Mouse (Mus musculus): ENCODE measurements at regions not wholly inside any gene's neighbourhood (a gene's known extent, or its start where the extent isn't known, plus 50 kb on each side); places are given as distances from the start of the nearest gene placed in this dataset.

DNA sequence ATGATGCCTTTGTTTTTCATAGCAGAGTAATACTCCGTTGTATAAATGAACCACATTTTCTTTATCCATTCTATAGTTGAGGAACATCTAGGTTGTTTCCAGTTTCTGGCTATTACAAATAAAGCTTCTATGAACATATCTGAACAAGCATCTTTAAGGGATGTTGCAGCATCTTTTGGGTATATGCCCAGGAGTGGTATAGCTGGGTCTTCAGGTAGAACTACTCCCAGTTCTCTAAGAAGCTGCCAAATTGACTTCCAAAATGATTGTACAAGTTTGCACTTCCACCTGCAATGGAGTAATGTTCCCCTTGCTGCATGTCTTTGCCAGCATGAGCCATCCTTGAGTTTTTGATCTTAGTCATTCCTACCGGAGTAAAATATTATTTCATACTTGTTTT, 80.5 kb upstream of the Arhgap28 start:
- no peaks in the 10 kb centered on the region for H3K36me3 ChIP-seq (ENCODE audit: control insufficient read depth, insufficient read depth, low read length)
- H3K4me2 ChIP-seq (ENCODE audit: low read depth, low read length), result no peak overlapping the region
- H3K4me1 ChIP-seq (ENCODE audit: control insufficient read depth, insufficient read depth, low read length), result no peaks in the 10 kb centered on the region; the same call in 1 of the 2 replicates
- 91% methylated on average over 2 of the region's 2 CpGs for whole genome bisulfite sequencing
- no peaks in the 10 kb centered on the region for H3K9me3 ChIP-seq (replicated peaks; ENCODE audit: control insufficient read depth, low read length)
- no peak overlapping the region for H3K9ac ChIP-seq (ENCODE audit: low read length)
- no peak overlapping the region for H3K4me3 ChIP-seq (replicated peaks; ENCODE audit: low read length)
- ATAC-seq (ENCODE audit: insufficient read depth, low FRiP score), result no peak
- no peak overlapping the region for H3K27ac ChIP-seq (ENCODE audit: low read length)
- H3K27me3 ChIP-seq (ENCODE audit: control insufficient read depth, insufficient read depth, low read length), result no peaks in the 10 kb centered on the region

DNA sequence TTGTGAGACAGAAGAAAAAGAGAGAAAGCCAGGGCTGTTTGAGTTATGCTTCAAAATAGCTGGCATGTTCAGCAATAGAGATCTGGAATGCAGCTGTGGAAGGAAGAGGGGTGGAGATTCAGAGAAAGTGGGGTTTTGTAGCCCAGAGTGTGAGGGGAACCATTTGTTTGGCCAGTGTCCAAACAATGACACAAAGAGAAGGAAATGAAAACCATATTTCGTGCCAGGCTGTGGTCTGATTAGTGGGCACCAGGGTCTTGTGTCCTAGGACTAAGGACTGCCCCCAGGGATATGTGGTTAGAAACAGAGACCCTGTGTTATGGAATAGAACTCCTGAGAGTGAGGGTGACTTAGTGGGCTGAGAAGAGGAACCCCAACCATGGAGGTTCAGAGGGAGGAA, 83.2 kb upstream of the Arhgap28 start:
- Histone ChIP-seq H3K4me1 (ENCODE audit: control insufficient read depth, insufficient read depth, low read length) (no peaks in the 10 kb centered on the region; the same call in 1 of the 2 replicates), H3K4me2 (ENCODE audit: low read depth, low read length) (no peak overlapping the region), H3K27ac (ENCODE audit: low read length) (no peak overlapping the region; the same call in 1 of the 2 replicates), H3K4me3 (replicated peaks; ENCODE audit: low read length) (no peak overlapping the region), H3K36me3 (ENCODE audit: control insufficient read depth, insufficient read depth, low read length) (no peaks in the 10 kb centered on the region), H3K9ac (ENCODE audit: low read length) (no peak overlapping the region), H3K27me3 (ENCODE audit: control insufficient read depth, insufficient read depth, low read length) (no peaks in the 10 kb centered on the region), H3K9me3 (replicated peaks; ENCODE audit: control insufficient read depth, low read length) (no peaks in the 10 kb centered on the region)
- WGBS, result 41% methylated on average over 1 of the region's 1 CpGs
- no peak for ATAC-seq (ENCODE audit: insufficient read depth, low FRiP score)

DNA sequence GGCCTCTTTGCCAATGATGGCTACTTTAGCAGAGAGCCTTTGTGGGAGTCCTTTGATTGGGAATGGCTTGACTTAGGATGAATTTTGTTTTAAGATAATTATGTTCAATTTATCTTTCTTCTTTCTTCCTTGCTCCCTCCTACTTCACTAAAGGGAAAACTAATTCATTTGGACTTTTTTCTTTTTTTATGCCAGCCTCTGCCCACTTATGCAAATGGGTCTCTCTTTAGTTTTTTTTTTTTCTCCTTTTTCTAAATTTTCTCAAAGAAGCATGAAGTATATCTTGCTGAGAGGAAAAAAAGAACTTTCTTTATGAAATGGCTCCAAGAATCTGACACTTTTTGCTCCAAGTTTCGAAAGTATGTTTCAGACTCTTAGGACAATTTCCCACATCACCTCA, 85.3 kb upstream of the Arhgap28 start:
- Histone ChIP-seq H3K36me3 (ENCODE audit: control insufficient read depth, insufficient read depth, low read length) (no peaks in the 10 kb centered on the region), H3K9me3 (replicated peaks; ENCODE audit: control insufficient read depth, low read length) (no peaks in the 10 kb centered on the region), H3K4me2 (ENCODE audit: low read depth, low read length) (no peak overlapping the region), H3K9ac (ENCODE audit: low read length) (no peak overlapping the region), H3K27me3 (ENCODE audit: control insufficient read depth, insufficient read depth, low read length) (no peaks in the 10 kb centered on the region), H3K4me1 (ENCODE audit: control insufficient read depth, insufficient read depth, low read length) (no peaks in the 10 kb centered on the region; the same call in 1 of the 2 replicates), H3K27ac (ENCODE audit: low read length) (peak overlapping the region; percentile 4; the same call in 1 of the 2 replicates), H3K4me3 (replicated peaks; ENCODE audit: low read length) (no peak overlapping the region)
- ATAC-seq (ENCODE audit: insufficient read depth, low FRiP score), result no peak
- 75% methylated on average over 1 of the region's 1 CpGs for WGBS

DNA sequence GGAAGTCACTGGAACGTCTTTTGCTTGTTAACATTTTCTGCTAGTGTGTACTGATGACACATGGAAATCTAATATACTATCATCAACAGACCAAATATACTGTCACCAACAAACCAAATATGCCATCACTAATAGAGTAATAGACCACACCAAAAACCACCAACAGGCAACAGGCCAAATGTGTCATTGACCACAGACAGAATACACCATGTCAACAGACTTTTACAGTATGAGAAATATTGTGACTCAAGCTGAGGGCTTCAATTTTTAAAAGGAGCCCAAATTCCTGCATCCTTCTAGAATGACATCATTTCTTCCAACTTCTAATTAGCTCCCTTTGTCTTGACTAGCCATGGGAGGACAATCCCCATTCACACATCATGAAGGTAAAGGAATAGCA, 85.9 kb upstream of the Arhgap28 start:
- WGBS, result 63% methylated on average over 1 of the region's 1 CpGs
- no peaks in the 10 kb centered on the region for H3K36me3 ChIP-seq (ENCODE audit: control insufficient read depth, insufficient read depth, low read length)
- no peaks in the 10 kb centered on the region for H3K9me3 ChIP-seq (replicated peaks; ENCODE audit: control insufficient read depth, low read length)
- peak overlapping the region; percentile 24; the same call in 1 of the 2 replicates for H3K27ac ChIP-seq (ENCODE audit: low read length)
- no peak overlapping the region for H3K4me3 ChIP-seq (replicated peaks; ENCODE audit: low read length)
- H3K9ac ChIP-seq (ENCODE audit: low read length), result no peak overlapping the region
- no peaks in the 10 kb centered on the region; the same call in 1 of the 2 replicates for H3K4me1 ChIP-seq (ENCODE audit: control insufficient read depth, insufficient read depth, low read length)
- no peaks in the 10 kb centered on the region for H3K27me3 ChIP-seq (ENCODE audit: control insufficient read depth, insufficient read depth, low read length)
- no peak for ATAC-seq (ENCODE audit: insufficient read depth, low FRiP score)
- H3K4me2 ChIP-seq (ENCODE audit: low read depth, low read length), result no peak overlapping the region

DNA sequence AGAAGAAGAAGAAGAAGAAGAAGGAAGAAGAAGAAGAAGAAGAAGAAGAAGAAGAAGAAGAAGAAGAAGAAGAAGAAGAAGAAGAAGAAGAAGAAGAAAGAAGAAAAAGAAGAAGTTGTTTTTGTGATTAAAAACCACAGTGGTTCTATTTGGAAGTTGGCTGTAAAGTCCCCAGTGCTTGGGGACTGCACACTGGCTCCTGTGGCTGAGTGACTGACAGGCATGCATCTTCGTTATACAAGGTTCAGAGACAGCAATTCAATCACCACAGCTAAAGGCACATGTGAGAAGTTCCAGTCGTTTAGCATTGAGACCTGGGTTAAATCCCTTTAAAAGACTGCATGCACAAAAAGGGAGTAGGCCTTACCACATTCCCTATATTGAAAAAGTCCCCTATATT, 93.1 kb upstream of the Arhgap28 start:
- Histone ChIP-seq H3K4me3 (replicated peaks; ENCODE audit: low read length) (no peak overlapping the region), H3K36me3 (ENCODE audit: control insufficient read depth, insufficient read depth, low read length) (no peaks in the 10 kb centered on the region), H3K4me1 (ENCODE audit: control insufficient read depth, insufficient read depth, low read length) (no peaks in the 10 kb centered on the region), H3K4me2 (ENCODE audit: low read depth, low read length) (no peak overlapping the region), H3K27ac (ENCODE audit: low read length) (no peak overlapping the region), H3K9ac (ENCODE audit: low read length) (no peak overlapping the region), H3K27me3 (ENCODE audit: control insufficient read depth, insufficient read depth, low read length) (no peaks in the 10 kb centered on the region), H3K9me3 (replicated peaks; ENCODE audit: control insufficient read depth, low read length) (no peaks in the 10 kb centered on the region)
- no peak for ATAC-seq (ENCODE audit: insufficient read depth, low FRiP score)
- WGBS, result 62% methylated on average over 2 of the region's 2 CpGs

DNA sequence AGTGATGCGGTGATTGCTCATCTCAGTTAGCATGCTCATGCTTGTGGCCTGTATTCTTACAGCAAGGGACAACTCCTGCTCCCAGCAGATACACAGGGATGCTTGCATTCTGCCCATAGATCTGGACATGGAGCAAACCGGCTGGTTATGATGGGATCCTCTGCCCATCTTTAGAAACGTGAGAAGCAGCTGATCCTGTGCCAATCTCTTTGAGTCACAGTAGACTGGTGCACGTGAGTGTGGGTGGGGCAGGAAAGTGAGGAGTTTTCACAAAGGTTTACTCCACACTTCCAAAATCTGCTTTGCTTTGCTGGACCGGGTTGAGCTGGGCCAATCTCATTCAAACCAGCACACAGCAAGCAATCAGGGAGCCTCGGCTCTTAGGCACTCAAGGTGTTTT, 93.5 kb upstream of the Arhgap28 start:
- WGBS, result 79% methylated on average over 6 of the region's 6 CpGs
- Histone ChIP-seq H3K27me3 (ENCODE audit: control insufficient read depth, insufficient read depth, low read length) (no peaks in the 10 kb centered on the region), H3K4me2 (ENCODE audit: low read depth, low read length) (no peak overlapping the region), H3K4me1 (ENCODE audit: control insufficient read depth, insufficient read depth, low read length) (no peaks in the 10 kb centered on the region), H3K9ac (ENCODE audit: low read length) (no peak overlapping the region), H3K27ac (ENCODE audit: low read length) (no peak overlapping the region), H3K36me3 (ENCODE audit: control insufficient read depth, insufficient read depth, low read length) (no peaks in the 10 kb centered on the region), H3K9me3 (replicated peaks; ENCODE audit: control insufficient read depth, low read length) (no peaks in the 10 kb centered on the region), H3K4me3 (replicated peaks; ENCODE audit: low read length) (no peak overlapping the region)
- no peak for ATAC-seq (ENCODE audit: insufficient read depth, low FRiP score)

DNA sequence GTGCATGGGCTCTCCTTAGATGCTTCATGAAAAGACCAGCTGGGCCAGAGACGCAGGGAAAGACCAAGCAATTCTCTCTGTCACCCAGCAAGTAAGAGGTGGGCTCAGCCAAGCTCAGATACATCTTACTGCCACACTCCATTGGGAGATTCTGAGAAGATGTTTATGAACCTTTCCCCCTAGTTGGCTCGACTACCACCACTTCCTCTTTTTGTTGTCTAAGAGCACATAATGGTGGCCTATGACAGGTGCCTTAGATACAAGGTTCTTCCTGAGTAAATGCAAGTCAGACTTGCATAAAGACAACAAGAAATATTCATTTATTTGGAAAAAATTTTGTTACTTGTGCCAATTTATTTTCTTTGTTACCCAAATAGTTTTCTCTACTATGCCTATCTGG, 96.2 kb upstream of the Arhgap28 start:
- no peak overlapping the region for H3K4me3 ChIP-seq (replicated peaks; ENCODE audit: low read length)
- no peaks in the 10 kb centered on the region for H3K36me3 ChIP-seq (ENCODE audit: control insufficient read depth, insufficient read depth, low read length)
- H3K4me1 ChIP-seq (ENCODE audit: control insufficient read depth, insufficient read depth, low read length), result no peaks in the 10 kb centered on the region
- H3K9ac ChIP-seq (ENCODE audit: low read length), result no peak overlapping the region
- H3K27me3 ChIP-seq (ENCODE audit: control insufficient read depth, insufficient read depth, low read length), result no peaks in the 10 kb centered on the region
- ATAC-seq (ENCODE audit: insufficient read depth, low FRiP score), result no peak
- no peak overlapping the region for H3K4me2 ChIP-seq (ENCODE audit: low read depth, low read length)
- H3K27ac ChIP-seq (ENCODE audit: low read length), result no peak overlapping the region
- 86% methylated on average over 2 of the region's 2 CpGs for WGBS
- H3K9me3 ChIP-seq (replicated peaks; ENCODE audit: control insufficient read depth, low read length), result no peaks in the 10 kb centered on the region

DNA sequence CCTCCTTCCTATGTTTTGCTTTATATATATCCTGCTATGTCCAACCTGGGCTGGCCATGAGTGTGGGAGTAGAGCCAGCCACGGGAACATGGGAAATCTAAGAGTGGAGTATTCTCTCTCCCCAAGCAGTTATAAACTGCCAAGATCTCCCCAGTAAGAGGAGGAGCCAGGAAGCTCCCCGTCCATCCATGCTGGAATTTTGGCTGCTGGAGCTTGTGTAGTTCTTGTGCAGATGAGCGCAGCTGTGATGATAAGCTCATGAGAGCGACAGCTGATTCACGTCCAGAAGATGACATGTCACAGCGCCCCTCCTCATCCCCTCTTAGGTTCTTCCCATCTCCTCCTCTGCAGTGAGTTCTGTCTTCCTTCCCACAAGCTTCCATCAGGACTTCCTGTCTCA, 99.4 kb upstream of the Arhgap28 start:
- Histone ChIP-seq H3K27ac (ENCODE audit: low read length) (peak overlapping the region; percentile 67), H3K4me2 (ENCODE audit: low read depth, low read length) (no peak overlapping the region), H3K36me3 (ENCODE audit: control insufficient read depth, insufficient read depth, low read length) (no peaks in the 10 kb centered on the region), H3K4me1 (ENCODE audit: control insufficient read depth, insufficient read depth, low read length) (no peaks in the 10 kb centered on the region), H3K27me3 (ENCODE audit: control insufficient read depth, insufficient read depth, low read length) (no peaks in the 10 kb centered on the region), H3K9me3 (replicated peaks; ENCODE audit: control insufficient read depth, low read length) (no peaks in the 10 kb centered on the region), H3K9ac (ENCODE audit: low read length) (no peak overlapping the region), H3K4me3 (replicated peaks; ENCODE audit: low read length) (no peak overlapping the region)
- WGBS, result 44% methylated on average over 6 of the region's 6 CpGs
- peak; percentile 91 for ATAC-seq (ENCODE audit: insufficient read depth, low FRiP score)

DNA sequence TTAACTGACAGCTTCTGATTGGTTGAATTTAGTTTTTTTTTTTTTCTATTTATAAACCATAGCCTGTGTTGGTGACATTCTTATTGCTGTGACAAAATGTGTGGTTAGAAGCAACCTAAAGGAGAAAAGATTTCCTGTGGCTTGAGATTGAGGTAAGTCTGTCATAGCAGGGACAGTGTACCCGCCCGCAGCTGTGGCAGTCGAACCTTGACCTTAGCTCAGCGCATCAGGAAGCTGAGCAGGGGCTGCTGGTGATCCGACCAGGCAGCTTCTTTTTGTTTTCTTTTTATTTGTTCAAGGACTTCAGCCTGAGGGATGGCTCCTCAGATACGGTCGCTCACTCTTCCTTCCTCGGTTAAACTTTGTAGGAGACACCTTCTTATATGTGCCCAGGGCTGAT, 102.4 kb upstream of the Arhgap28 start:
- no peak overlapping the region for H3K9ac ChIP-seq (ENCODE audit: low read length)
- ATAC-seq (ENCODE audit: insufficient read depth, low FRiP score), result no peak
- H3K4me2 ChIP-seq (ENCODE audit: low read depth, low read length), result no peak overlapping the region
- H3K4me1 ChIP-seq (ENCODE audit: control insufficient read depth, insufficient read depth, low read length), result no peaks in the 10 kb centered on the region
- no peaks in the 10 kb centered on the region for H3K36me3 ChIP-seq (ENCODE audit: control insufficient read depth, insufficient read depth, low read length)
- H3K4me3 ChIP-seq (replicated peaks; ENCODE audit: low read length), result no peak overlapping the region
- no peak overlapping the region for H3K27ac ChIP-seq (ENCODE audit: low read length)
- H3K27me3 ChIP-seq (ENCODE audit: control insufficient read depth, insufficient read depth, low read length), result no peaks in the 10 kb centered on the region
- 47% methylated on average over 8 of the region's 8 CpGs for WGBS
- H3K9me3 ChIP-seq (replicated peaks; ENCODE audit: control insufficient read depth, low read length), result no peaks in the 10 kb centered on the region

DNA sequence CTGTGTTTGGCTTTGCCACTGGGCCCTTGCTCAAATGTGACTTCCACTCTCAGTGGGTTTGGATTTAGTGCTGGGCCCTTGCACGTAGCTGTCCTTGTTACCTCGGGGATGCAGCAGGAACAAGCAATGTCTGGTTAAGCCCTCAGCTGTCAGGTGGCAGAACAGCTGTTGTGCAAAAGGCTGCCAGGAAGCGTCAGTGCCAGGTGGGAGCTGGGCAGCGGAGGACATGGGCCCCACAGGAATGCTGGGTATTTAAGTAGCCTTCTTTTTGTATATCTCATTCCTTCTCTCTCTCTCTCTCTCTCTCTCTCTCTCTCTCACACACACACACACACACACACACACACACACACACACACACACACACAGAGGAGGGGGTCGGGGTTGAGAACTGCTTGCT, 104.0 kb upstream of the Arhgap28 start:
- H3K9ac ChIP-seq (ENCODE audit: low read length), result no peak overlapping the region
- no peak overlapping the region for H3K4me2 ChIP-seq (ENCODE audit: low read depth, low read length)
- H3K4me1 ChIP-seq (ENCODE audit: control insufficient read depth, insufficient read depth, low read length), result no peaks in the 10 kb centered on the region; the same call in 1 of the 2 replicates
- no peak for ATAC-seq (ENCODE audit: insufficient read depth, low FRiP score)
- H3K36me3 ChIP-seq (ENCODE audit: control insufficient read depth, insufficient read depth, low read length), result no peaks in the 10 kb centered on the region
- no peaks in the 10 kb centered on the region for H3K9me3 ChIP-seq (replicated peaks; ENCODE audit: control insufficient read depth, low read length)
- H3K27me3 ChIP-seq (ENCODE audit: control insufficient read depth, insufficient read depth, low read length), result no peaks in the 10 kb centered on the region
- WGBS, result 66% methylated on average over 5 of the region's 5 CpGs
- H3K4me3 ChIP-seq (replicated peaks; ENCODE audit: low read length), result no peak overlapping the region
- no peak overlapping the region for H3K27ac ChIP-seq (ENCODE audit: low read length)

Measured in stomach, embryonic 16.5 days (tissue).